Comparison of ENCODE assay signal across 8 mouse cellular contexts in genomic region chr7:102209756-102210721, GRCm38 (mm10). TPM values are rescaled to one million over a fixed set of nuclear protein-coding genes. Genes with fewer than 3 reads are reported as not detected.
DNase-seq lines count a peak whose midpoint lies in the region; ATAC-seq and TF ChIP-seq lines count a peak whose summit lies in the region.

Nup98 (minus strand) TSS chr7:102210176.
Pgap2 (plus strand) TSS chr7:102210208.

- H3K9ac ChIP-seq in lung, postnatal 0 days (replicated peaks; ENCODE audit: low read depth): peak within 1 kb of the TSS; percentile 82

- no peaks in the 10 kb centered on the region for H3K27me3 ChIP-seq in hindbrain, embryonic 10.5 days (ENCODE audit: insufficient read depth, poor library complexity, severe bottlenecking)
- no peaks in the 10 kb centered on the region for H3K27me3 ChIP-seq in lung, postnatal 0 days (replicated peaks; ENCODE audit: insufficient read depth, low read length)

- peak within 1 kb of the TSS; percentile 71 for H3K4me3 ChIP-seq in hindbrain, embryonic 10.5 days
- H3K4me3 ChIP-seq in lung, postnatal 0 days (ENCODE audit: low read depth, low read length): peak within 1 kb of the TSS; percentile 89

- TF ChIP-seq EP300 in lung, postnatal 0 days (IDR thresholded peaks at IDR 0.05): no peak

- under 1% methylated on average over 87 of the region's 87 CpGs for WGBS in hindbrain, embryonic 10.5 days
- whole genome bisulfite sequencing in lung, postnatal 0 days: 0% methylated on average over 74 of the region's 87 CpGs

- peaks cover 20% of the 10 kb centered on the region for H3K4me1 ChIP-seq in hindbrain, embryonic 10.5 days (replicated peaks)
- H3K4me1 ChIP-seq in lung, postnatal 0 days (ENCODE audit: insufficient read depth, low read depth, low read length): peaks cover 8% of the 10 kb centered on the region; the same call in 1 of the 2 replicates

- H3K4me2 ChIP-seq in lung, postnatal 0 days (replicated peaks; ENCODE audit: low read depth, low read length): peak within 1 kb of the TSS; percentile 81

- H3K27ac ChIP-seq in hindbrain, embryonic 10.5 days: peak within 1 kb of the TSS; percentile 96
- peak within 1 kb of the TSS; percentile 96 for H3K27ac ChIP-seq in lung, postnatal 0 days (ENCODE audit: low read length)

- peak; percentile 41 for TF ChIP-seq CTCF in lung, postnatal 0 days (IDR thresholded peaks at IDR 0.05)

- H3K36me3 ChIP-seq in hindbrain, embryonic 10.5 days: no peaks in the 10 kb centered on the region
- H3K36me3 ChIP-seq in lung, postnatal 0 days (ENCODE audit: insufficient read depth, low read length): no peaks in the 10 kb centered on the region

- ATAC-seq in frontal cortex, adult (ENCODE audit: low TSS enrichment): peak; percentile 96
- ATAC-seq in lung, postnatal 0 days: peak; percentile 97

- peak; percentile 99 for DNase-seq in MN1 (ENCODE audit: low spot score)
- DNase-seq in cerebellum, adult 9-10 months: peak; percentile 99
- peak; percentile 100 for DNase-seq in hindbrain, embryonic 10.5 days (ENCODE audit: low spot score)
- peak; percentile 99 for DNase-seq in layer of hippocampus, adult 9-11 months
- peak; percentile 99 for DNase-seq in lung, postnatal 0 days (ENCODE audit: low spot score)
- DNase-seq in ovary, postnatal 14 days (ENCODE audit: low spot score): peak; percentile 96
- DNase-seq in thymus, postnatal 14 days: peak; percentile 99

- H3K9me3 ChIP-seq in hindbrain, embryonic 10.5 days: no peaks in the 10 kb centered on the region
- H3K9me3 ChIP-seq in lung, postnatal 0 days (ENCODE audit: low read length): no peaks in the 10 kb centered on the region

RNA-seq across cellular contexts. Expression of gene Nup98, which starts in this region (rescaled TPM):
- 36.9 and 42.6 TPM in 2 replicates for polyA plus RNA-seq in hindbrain, embryonic 10.5 days (2016; fragmentation: Nextera tagmentation; extraction: Ambion mirVana)
- polyA plus RNA-seq in lung, postnatal 0 days (2015; fragmentation: Nextera tagmentation; extraction: Ambion mirVana): 15.5 and 17.0 TPM in 2 replicates

RNA-seq across cellular contexts. Expression of gene Pgap2, which starts in this region (rescaled TPM):
- polyA plus RNA-seq in hindbrain, embryonic 10.5 days (2016; fragmentation: Nextera tagmentation; extraction: Ambion mirVana): 44.2 and 51.6 TPM in 2 replicates
- polyA plus RNA-seq in lung, postnatal 0 days (2015; fragmentation: Nextera tagmentation; extraction: Ambion mirVana): 109 and 137 TPM in 2 replicates

Comparison
In these comparisons a context has a peak if more than half of its experiments do, and no peak if none do; other contexts are left out.
1. Peak in every context shown above with its lines: DNase-seq, ATAC-seq, H3K4me3 ChIP-seq and H3K27ac ChIP-seq.